Mouse (Mus musculus) heart, adult 8-10 months (tissue): Measurements from ENCODE around the gene Hoxa4. TPM values are rescaled to one million over a fixed set of nuclear protein-coding genes. Genes with fewer than 3 reads are reported as not detected.

Source experiments
- DNase-seq: peaks from one replicate; pipeline ENCODE4 v3.0.0; 2022; ENCODE audit warnings: low spot score
- total RNA-seq, 4 experiments: library from RNA; stranded (reverse); gene quantifications; 2 replicates each; pipeline ENCODE4 v1.2.4; 2022

The Hoxa4 gene
- total RNA-seq, 4 experiments from 2014 or later, result 0.31 to 0.49 (median 0.38) TPM

GRCm38 (mm10) chr6:52203371-52204049 lies 12.0 kb upstream of the Hoxa4 start:
- DNase-seq, result no peak

- no peak for DNase-seq
Measured at GRCm38 (mm10) chr6:52203121-52203370, 11.5 kb upstream of the Hoxa4 start.

GRCm38 (mm10) chr6:52202362-52203120 lies 11.0 kb upstream of the Hoxa4 start:
- DNase-seq, result no peak

- DNase-seq, result no peak
Measured at GRCm38 (mm10) chr6:52201269-52201668, 9.7 kb upstream of the Hoxa4 start.

GRCm38 (mm10) chr6:52200751-52201250 lies 9.2 kb upstream of the Hoxa4 start:
- DNase-seq, result no peak

- no peak for DNase-seq
Measured at GRCm38 (mm10) chr6:52200073-52200750, 8.7 kb upstream of the Hoxa4 start.

- peak; percentile 47 for DNase-seq
Measured at GRCm38 (mm10) chr6:52197271-52197670, 5.7 kb upstream of the Hoxa4 start.

GRCm38 (mm10) chr6:52196811-52197210 lies 5.3 kb upstream of the Hoxa4 start:
- no peak for DNase-seq

- no peak for DNase-seq
Measured at GRCm38 (mm10) chr6:52194690-52195089, 3.1 kb upstream of the Hoxa4 start.

- DNase-seq, result peak; percentile 65
Measured at GRCm38 (mm10) chr6:52191860-52192550, 452 bp upstream of the Hoxa4 start.

GRCm38 (mm10) chr6:52190410-52190809 lies 1.1 kb downstream of the Hoxa4 start:
- DNase-seq, result no peak

GRCm38 (mm10) chr6:52189909-52190308 lies 1.6 kb downstream of the Hoxa4 start:
- DNase-seq, result no peak

GRCm38 (mm10) chr6:52189172-52189591 lies 2.4 kb downstream of the Hoxa4 start:
- DNase-seq, result no peak

- no peak for DNase-seq
Measured at GRCm38 (mm10) chr6:52186500-52186899, 5.1 kb downstream of the Hoxa4 start.

GRCm38 (mm10) chr6:52185834-52186233 lies 5.7 kb downstream of the Hoxa4 start:
- no peak for DNase-seq

GRCm38 (mm10) chr6:52185222-52185621 lies 6.3 kb downstream of the Hoxa4 start:
- no peak for DNase-seq

- DNase-seq, result no peak
Measured at GRCm38 (mm10) chr6:52184668-52185067, 6.9 kb downstream of the Hoxa4 start.

GRCm38 (mm10) chr6:52183311-52184080 lies 8.1 kb downstream of the Hoxa4 start:
- no peak for DNase-seq

- no peak for DNase-seq
Measured at GRCm38 (mm10) chr6:52182793-52183192, 8.8 kb downstream of the Hoxa4 start.

- no peak for DNase-seq
Measured at GRCm38 (mm10) chr6:52182030-52182429, 9.5 kb downstream of the Hoxa4 start.

GRCm38 (mm10) chr6:52180726-52181125 lies 10.8 kb downstream of the Hoxa4 start:
- DNase-seq, result no peak
